Mouse (Mus musculus): ENCODE measurements at regions not wholly inside any gene's neighbourhood (a gene's known extent, or its start where the extent isn't known, plus 50 kb on each side); places are given as distances from the start of the nearest gene placed in this dataset.
"Not testable (repeated sequence)": the region's sequence is repeated elsewhere in the genome, so short reads cannot be mapped to it uniquely, and the experiment has no call there.

- CTCF ChIA-PET: no interaction called here
- POLR2A ChIA-PET: interaction anchor here in 1 of 4 experiments (0.7 kb wide), 1 partner anchor 1159 kb away, joined by 3 read pairs; no protein-coding TSS in a partner anchor
Observed at GRCm38 (mm10) chr15:17356586-17356985, 628.0 kb downstream of the Cdh9 start.

GRCm38 (mm10) chr15:17357083-17357774, 628.7 kb downstream of the Cdh9 start:
- CTCF ChIA-PET: no interaction called here
- POLR2A ChIA-PET: interaction anchor here in 1 of 4 experiments (0.7 kb wide), 1 partner anchor 1160 kb away, joined by 3 read pairs; no protein-coding TSS in a partner anchor

- ChIA-PET CTCF (no interaction called here), POLR2A (no interaction called here)
Observed at GRCm38 (mm10) chr15:17404701-17405100, 676.1 kb downstream of the Cdh9 start.

GRCm38 (mm10) chr15:17427747-17428146, 699.2 kb downstream of the Cdh9 start:
- POLR2A ChIA-PET: no interaction called here
- CTCF ChIA-PET: no interaction called here

GRCm38 (mm10) chr15:17431823-17432222, 703.3 kb downstream of the Cdh9 start:
- CTCF ChIA-PET: no interaction called here
- POLR2A ChIA-PET: no interaction called here

GRCm38 (mm10) chr15:17435862-17436261, 707.3 kb downstream of the Cdh9 start:
- CTCF ChIA-PET: no interaction called here

GRCm38 (mm10) chr15:17448218-17448617, 719.7 kb downstream of the Cdh9 start:
- ChIA-PET POLR2A (no interaction called here), CTCF (no interaction called here)

More at GRCm38 (mm10) chr15:17435862-17436261, 707.3 kb downstream of the Cdh9 start:
- POLR2A ChIA-PET: no interaction called here

GRCm38 (mm10) chr15:17449736-17450135, 721.2 kb downstream of the Cdh9 start:
- CTCF ChIA-PET, POLR2A ChIA-PET: not testable (repeated sequence)

- ChIA-PET CTCF (no interaction called here), POLR2A (no interaction called here)
Observed at GRCm38 (mm10) chr15:17467077-17467476, 738.5 kb downstream of the Cdh9 start.

GRCm38 (mm10) chr15:17493561-17493960, 765.0 kb downstream of the Cdh9 start:
- ChIA-PET CTCF (no interaction called here), POLR2A (no interaction called here)
